Mouse (Mus musculus) midbrain, postnatal 0 days (tissue): Measurements from ENCODE around the gene Krtap4-2. TPM values are rescaled to one million over a fixed set of nuclear protein-coding genes. Genes with fewer than 3 reads are reported as not detected.
"Not testable (repeated sequence)": the region's sequence is repeated elsewhere in the genome, so short reads cannot be mapped to it uniquely, and the experiment has no call there.

Source experiments
- ATAC-seq: fragments of 200-750 bp; cut with Nextera tagmentation; 2 replicates; pipeline ENCODE4 v1.8.0; 2017; ENCODE audit warnings: moderate number of reproducible peaks, mild to moderate bottlenecking, moderate TSS enrichment, moderate library complexity; ENCODE audit not compliant: low FRiP score
- DNase-seq: peaks from one replicate; pipeline ENCODE4 v3.0.0-alpha.2; 2015; ENCODE audit warnings: low spot score
- H3K27ac ChIP-seq: fragments of 300-500 bp; sonication (generic); 2 replicates; pipeline ENCODE4 v1.5.1; 2014; ENCODE audit warnings: low read depth, mild to moderate bottlenecking, low read length, mixed read lengths
- H3K27me3 ChIP-seq: fragments of 300-500 bp; sonication (generic); 2 replicates; pipeline ENCODE4 v1.6.1; 2014; ENCODE audit warnings: low read length, control low read depth, mixed read lengths; ENCODE audit not compliant: insufficient read depth
- H3K36me3 ChIP-seq: fragments of 300-500 bp; sonication (generic); 2 replicates; pipeline ENCODE4 v1.6.1; 2014; ENCODE audit warnings: low read length, control low read depth, mixed read lengths; ENCODE audit not compliant: insufficient read depth
- H3K4me1 ChIP-seq: fragments of 300-500 bp; sonication (generic); 2 replicates; pipeline ENCODE4 v1.6.1; 2014; ENCODE audit warnings: mild to moderate bottlenecking, control low read depth, antibody characterized with exemption, low read length, mixed read lengths; ENCODE audit not compliant: insufficient read depth
- H3K4me2 ChIP-seq: fragments of 300-500 bp; sonication (generic); 2 replicates; pipeline ENCODE4 v1.6.1; 2014; ENCODE audit warnings: low read depth, mild to moderate bottlenecking, low read length, mixed read lengths; ENCODE audit not compliant: poor library complexity, severe bottlenecking
- H3K4me3 ChIP-seq: fragments of 300-500 bp; sonication (generic); 2 replicates; pipeline ENCODE4 v1.5.1; 2014; ENCODE audit warnings: low read depth, mild to moderate bottlenecking, low read length, moderate library complexity
- H3K9ac ChIP-seq: fragments of 300-500 bp; sonication (generic); replicated peaks from 2 replicates; pipeline ENCODE4 v1.6.1; 2014; ENCODE audit warnings: mild to moderate bottlenecking, low read length, moderate library complexity, mixed read lengths; ENCODE audit not compliant: poor library complexity, severe bottlenecking
- H3K9me3 ChIP-seq: fragments of 300-500 bp; sonication (generic); 2 replicates; pipeline ENCODE4 v1.6.1; 2016; ENCODE audit warnings: low read length, control low read depth
- CTCF ChIP-seq: IDR thresholded peaks from 2 replicates; pipeline ENCODE4 v1.5.1; 2016; ENCODE audit warnings: antibody characterized with exemption, mild to moderate bottlenecking
- WGBS: fragments of 180-500 bp; shearing (Covaris S2); extraction: QIAGEN DNeasy Blood & Tissue Kit; methylation state at CpG from one replicate; pipeline ENCODE4 v1.1.7; 2014; 5-methylcytosine and 5-hydroxymethylcytosine counted together
- polyA plus RNA-seq: library from polyadenylated mRNA; unstranded; fragments of >200 nt; fragmentation: Nextera tagmentation; extraction: Ambion mirVana; gene quantifications from 2 replicates; pipeline ENCODE4 v1.2.1, GENCODE M21; 2015
- total RNA-seq: library from RNA; depleted of rRNA; stranded (reverse); fragments of >200 nt; gene quantifications from 2 replicates; pipeline ENCODE4 v1.2.3, GENCODE M21; 2014; rRNA removed

Gene Krtap4-2
- total RNA-seq (not detected in 2 replicates), polyA plus RNA-seq (not detected in 2 replicates)

DNA sequence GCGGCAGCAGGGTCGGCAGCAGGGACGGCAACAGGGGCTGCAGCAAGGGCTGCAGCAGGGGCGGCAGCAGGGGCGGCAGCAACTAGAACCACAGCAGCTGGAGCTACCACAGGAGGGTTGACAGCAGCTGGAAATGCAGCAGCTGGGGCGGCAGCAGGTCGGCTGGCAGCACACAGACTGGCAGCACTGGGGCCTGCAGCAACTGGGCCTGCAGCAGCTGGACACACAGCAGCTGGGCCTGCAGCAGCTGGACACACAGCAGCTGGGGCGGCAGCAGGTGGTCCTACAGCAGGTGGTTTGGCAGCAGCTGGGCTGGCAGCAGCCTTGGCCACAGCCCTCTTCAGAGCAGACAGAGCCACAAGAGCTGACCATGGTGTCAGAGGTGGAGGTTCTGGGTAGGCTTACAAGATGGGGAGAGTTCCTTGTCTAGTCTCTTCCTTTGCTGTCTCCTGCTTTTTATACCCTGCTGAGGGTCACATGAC lies at the start of gene Krtap4-2:
Krtap4-2 (minus strand) TSS at position 432 of the 482 bp plus-strand sequence.
- H3K27me3 ChIP-seq, result no peaks in the 10 kb centered on the region
- H3K27ac ChIP-seq, result no peak within 1 kb of the TSS
- no peak for ATAC-seq
- no peak within 1 kb of the TSS for H3K4me3 ChIP-seq
- no peak for TF ChIP-seq CTCF
- no peaks in the 10 kb centered on the region for H3K4me1 ChIP-seq
- H3K36me3 ChIP-seq, result no peaks in the 10 kb centered on the region
- DNase-seq, result no peak
- 35% methylated on average over 8 of the region's 8 CpGs for WGBS
- H3K4me2 ChIP-seq, result no peak within 1 kb of the TSS
- H3K9me3 ChIP-seq, result no peaks in the 10 kb centered on the region
- no peak within 1 kb of the TSS for H3K9ac ChIP-seq

DNA sequence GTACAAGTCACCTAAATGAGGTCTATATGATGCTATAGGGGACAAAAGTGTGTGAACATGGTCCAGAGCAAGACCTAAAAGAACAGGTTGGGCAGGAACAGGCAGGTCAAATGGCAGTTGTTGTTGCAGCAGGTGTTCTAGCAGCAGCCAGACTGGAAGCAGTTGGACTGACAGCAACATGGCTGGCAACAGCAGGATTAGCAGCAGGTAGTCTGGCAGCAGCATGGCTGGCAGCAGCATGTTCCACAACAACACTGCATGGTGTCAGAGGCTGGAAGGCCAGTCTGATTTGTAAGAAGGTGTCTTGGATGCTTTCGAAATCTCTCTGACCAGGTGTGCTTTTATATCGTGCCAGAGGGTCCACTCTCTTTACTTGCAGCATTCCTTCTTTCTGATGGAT lies 48.6 kb upstream of the Krtap4-2 start:
- DNase-seq (no peak), ATAC-seq (no peak)
- no peaks in the 10 kb centered on the region for H3K9me3 ChIP-seq
- H3K27ac ChIP-seq, result no peak overlapping the region
- no peaks in the 10 kb centered on the region for H3K4me1 ChIP-seq
- H3K4me2 ChIP-seq, result no peak overlapping the region
- H3K27me3 ChIP-seq, result no peaks in the 10 kb centered on the region
- no peak overlapping the region for H3K4me3 ChIP-seq
- no peak for TF ChIP-seq CTCF
- no peak overlapping the region for H3K9ac ChIP-seq
- no peaks in the 10 kb centered on the region for H3K36me3 ChIP-seq
- 77% methylated on average over 2 of the region's 2 CpGs for WGBS

DNA sequence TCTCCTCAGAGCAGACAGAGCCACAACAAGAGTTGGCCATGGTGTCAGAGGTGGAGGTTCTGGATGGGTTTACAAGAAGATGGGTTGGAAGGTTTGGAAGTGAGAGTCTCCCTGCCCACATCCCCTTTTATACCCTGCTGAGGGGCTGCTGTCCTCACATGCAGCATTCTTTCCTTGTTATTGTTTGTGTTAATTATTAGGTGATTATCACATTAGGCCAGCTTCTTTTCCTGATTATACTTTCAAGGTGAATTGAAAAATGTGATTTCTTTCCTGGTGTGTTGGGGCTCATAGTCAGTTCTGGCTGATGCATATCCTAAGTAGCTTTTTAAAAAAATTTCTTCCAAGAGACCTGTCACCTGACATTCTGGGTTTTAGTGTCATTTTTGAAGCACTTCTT lies 31.0 kb upstream of the Krtap4-2 start, which contains the start of gene Krtap4-6:
Krtap4-6 (minus strand) TSS at position 101 of the 400 bp plus-strand sequence.
- no peaks in the 10 kb centered on the region for H3K27me3 ChIP-seq
- H3K9ac ChIP-seq, result no peak within 1 kb of the TSS
- no peak within 1 kb of the TSS for H3K27ac ChIP-seq
- H3K4me1 ChIP-seq, result no peaks in the 10 kb centered on the region
- H3K9me3 ChIP-seq, result no peaks in the 10 kb centered on the region
- no peak for DNase-seq
- ATAC-seq, result no peak
- no peak within 1 kb of the TSS for H3K4me3 ChIP-seq
- no peaks in the 10 kb centered on the region for H3K36me3 ChIP-seq
- TF ChIP-seq CTCF, result no peak
- no peak within 1 kb of the TSS for H3K4me2 ChIP-seq

DNA sequence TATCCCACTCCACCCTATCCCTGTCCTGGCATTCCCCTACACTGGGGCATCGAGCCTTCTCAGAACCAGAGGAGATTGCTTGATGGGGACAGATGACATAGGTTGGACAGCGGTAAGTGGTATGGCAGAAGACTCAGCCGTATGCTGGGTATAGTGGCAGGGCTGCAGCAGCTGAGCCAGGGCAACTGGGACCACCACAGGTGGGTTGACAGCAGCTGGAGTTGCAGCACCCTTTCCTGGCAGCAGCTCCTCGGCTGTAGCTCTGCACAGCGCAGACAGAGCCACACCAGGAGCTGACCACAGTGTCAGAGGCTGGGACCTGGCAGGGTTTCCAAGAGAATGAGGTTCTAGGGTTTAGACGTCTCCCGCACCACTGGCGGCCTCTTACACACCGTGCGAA lies 27.9 kb upstream of the Krtap4-2 start:
- whole genome bisulfite sequencing, result 86% methylated on average over 10 of the region's 10 CpGs
- no peaks in the 10 kb centered on the region for H3K9me3 ChIP-seq
- DNase-seq (no peak), ATAC-seq (no peak)
- no peak overlapping the region for H3K27ac ChIP-seq
- no peak overlapping the region for H3K4me3 ChIP-seq
- no peaks in the 10 kb centered on the region for H3K36me3 ChIP-seq
- H3K9ac ChIP-seq, result no peak overlapping the region
- no peak for TF ChIP-seq CTCF
- no peak overlapping the region for H3K4me2 ChIP-seq
- no peaks in the 10 kb centered on the region for H3K27me3 ChIP-seq
- no peaks in the 10 kb centered on the region for H3K4me1 ChIP-seq

DNA sequence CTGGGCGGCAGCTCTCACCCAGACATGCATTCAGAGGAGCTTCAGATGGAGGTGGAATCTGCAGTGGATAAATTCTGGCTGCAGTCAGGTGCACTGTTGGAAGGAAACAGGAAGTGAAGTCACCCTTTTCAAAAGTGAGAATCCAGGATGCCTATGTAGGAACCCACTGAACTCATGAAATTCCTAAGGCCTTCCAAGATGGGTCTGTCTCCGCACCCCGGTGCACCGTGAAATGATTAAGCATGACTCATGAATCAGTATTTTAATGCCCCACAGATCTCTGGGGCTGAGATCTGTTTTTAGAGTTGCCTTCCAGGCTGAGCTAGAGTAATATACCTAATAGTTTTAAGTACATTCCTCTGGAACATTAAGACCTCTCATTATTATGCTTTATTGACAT lies 24.4 kb upstream of the Krtap4-2 start:
- no peaks in the 10 kb centered on the region for H3K9me3 ChIP-seq
- no peak overlapping the region for H3K4me3 ChIP-seq
- no peak overlapping the region for H3K4me2 ChIP-seq
- no peak for TF ChIP-seq CTCF
- no peaks in the 10 kb centered on the region for H3K4me1 ChIP-seq
- no peak for ATAC-seq
- no peaks in the 10 kb centered on the region for H3K27me3 ChIP-seq
- no peaks in the 10 kb centered on the region for H3K36me3 ChIP-seq
- no peak overlapping the region for H3K27ac ChIP-seq
- H3K9ac ChIP-seq, result no peak overlapping the region
- no peak for DNase-seq
- WGBS, result 92% methylated on average over 4 of the region's 4 CpGs

DNA sequence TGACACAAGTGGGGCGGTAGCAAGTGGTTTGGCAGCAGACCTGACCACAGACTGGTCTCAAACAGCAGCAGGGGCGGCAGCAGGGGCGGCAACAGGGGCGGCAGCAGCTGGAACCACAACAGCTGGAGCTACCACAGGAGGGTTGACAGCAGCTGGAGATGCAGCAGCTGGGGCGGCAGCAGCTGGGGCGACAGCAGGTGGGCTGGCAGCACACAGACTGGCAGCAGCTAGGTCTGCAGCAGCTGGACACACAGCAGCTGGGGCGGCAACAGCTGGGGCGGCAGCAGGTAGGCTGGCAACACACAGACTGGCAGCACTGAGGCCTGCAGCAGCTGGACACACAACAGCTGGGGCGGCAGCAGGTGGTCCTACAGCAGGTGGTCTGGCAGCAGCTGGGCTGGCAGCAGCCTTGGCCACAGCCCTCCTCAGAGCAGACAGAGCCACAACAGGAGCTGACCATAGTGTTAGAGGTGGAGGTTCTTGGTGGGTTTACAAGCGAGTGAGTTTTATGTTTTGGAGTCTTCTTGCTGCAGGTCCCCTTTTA lies 23.7 kb upstream of the Krtap4-2 start, which contains the start of gene Gm11563:
Gm11563 (minus strand) TSS at position 494 of the 544 bp plus-strand sequence.
- not testable (repeated sequence) for H3K4me2 ChIP-seq, H3K9ac ChIP-seq, H3K27ac ChIP-seq, H3K9me3 ChIP-seq, ATAC-seq, H3K4me1 ChIP-seq, H3K27me3 ChIP-seq, DNase-seq, H3K4me3 ChIP-seq, H3K36me3 ChIP-seq
- 67% methylated on average over 10 of the region's 10 CpGs for WGBS
